Mouse (Mus musculus) stomach, embryonic 14.5 days (tissue): Measurements from ENCODE around the gene Trak1. TPM values are rescaled to one million over a fixed set of nuclear protein-coding genes. Genes with fewer than 3 reads are reported as not detected.
"Not testable (repeated sequence)": the region's sequence is repeated elsewhere in the genome, so short reads cannot be mapped to it uniquely, and the experiment has no call there.

Experiments used
- ATAC-seq: fragments of 200-750 bp; cut with Nextera tagmentation; 2 replicates; pipeline ENCODE4 v1.8.0; 2017; ENCODE audit warnings: low read depth, moderate TSS enrichment; ENCODE audit not compliant: insufficient number of reproducible peaks, insufficient read depth, low FRiP score
- H3K27ac ChIP-seq: fragments of 300-500 bp; sonication (generic); 2 replicates; pipeline ENCODE4 v1.5.1; 2014; ENCODE audit warnings: mild to moderate bottlenecking, low read length, moderate library complexity, mixed read lengths
- H3K27me3 ChIP-seq: fragments of 300-500 bp; sonication (generic); 2 replicates; pipeline ENCODE4 v1.6.1; 2014; ENCODE audit warnings: low read length, control low read depth, mixed read lengths; ENCODE audit not compliant: control insufficient read depth, insufficient read depth
- H3K36me3 ChIP-seq: fragments of 300-500 bp; sonication (generic); 2 replicates; pipeline ENCODE4 v1.6.1; 2014; ENCODE audit warnings: mild to moderate bottlenecking, control low read depth, low read length, moderate library complexity, mixed read lengths; ENCODE audit not compliant: control insufficient read depth, insufficient read depth
- H3K4me1 ChIP-seq: fragments of 300-500 bp; sonication (generic); 2 replicates; pipeline ENCODE4 v1.6.1; 2014; ENCODE audit warnings: low read length, control low read depth, mixed read lengths; ENCODE audit not compliant: control insufficient read depth, insufficient read depth
- H3K4me2 ChIP-seq: fragments of 300-500 bp; sonication (generic); replicated peaks from 2 replicates; pipeline ENCODE4 v1.6.1; 2014; ENCODE audit warnings: low read depth, low read length, control low read depth
- H3K4me3 ChIP-seq: fragments of 300-500 bp; sonication (generic); 2 replicates; pipeline ENCODE4 v1.5.1; 2014; ENCODE audit warnings: low read depth, low read length, control low read depth
- H3K9ac ChIP-seq: fragments of 300-500 bp; sonication (generic); replicated peaks from 2 replicates; pipeline ENCODE4 v1.6.1; 2014; ENCODE audit warnings: low read depth, mild to moderate bottlenecking, control low read depth, low read length, moderate library complexity, mixed read lengths
- H3K9me3 ChIP-seq: fragments of 300-500 bp; sonication (generic); 2 replicates; pipeline ENCODE4 v1.6.1; 2016; ENCODE audit warnings: low read depth, low read length, control low read depth; ENCODE audit not compliant: control insufficient read depth
- WGBS: fragments of 180-500 bp; shearing (Covaris S2); extraction: QIAGEN DNeasy Blood & Tissue Kit; methylation state at CpG from one replicate; pipeline ENCODE4 v1.1.7; 2014; 5-methylcytosine and 5-hydroxymethylcytosine counted together
- polyA plus RNA-seq: library from polyadenylated mRNA; unstranded; fragments of >200 nt; fragmentation: Nextera tagmentation; extraction: Ambion mirVana; gene quantifications from 2 replicates; pipeline ENCODE4 v1.2.1, GENCODE M21; 2014

The Trak1 gene
- polyA plus RNA-seq, 1 experiment from 2014 or later: 18.3 TPM

GRCm38 (mm10) chr9:121445364-121445763 is 148.1 kb downstream of the Trak1 start:
- 83% methylated on average over 2 of the region's 2 CpGs for WGBS
- H3K4me1 ChIP-seq: no peaks in the 10 kb centered on the region
- H3K9me3 ChIP-seq: no peaks in the 10 kb centered on the region
- H3K36me3 ChIP-seq: peaks cover 32% of the 10 kb centered on the region
- H3K9ac ChIP-seq: no peak overlapping the region
- H3K27me3 ChIP-seq: no peaks in the 10 kb centered on the region
- H3K4me2 ChIP-seq: no peak overlapping the region
- no peak overlapping the region for H3K4me3 ChIP-seq
- no peak overlapping the region for H3K27ac ChIP-seq
- no peak for ATAC-seq

DNA sequence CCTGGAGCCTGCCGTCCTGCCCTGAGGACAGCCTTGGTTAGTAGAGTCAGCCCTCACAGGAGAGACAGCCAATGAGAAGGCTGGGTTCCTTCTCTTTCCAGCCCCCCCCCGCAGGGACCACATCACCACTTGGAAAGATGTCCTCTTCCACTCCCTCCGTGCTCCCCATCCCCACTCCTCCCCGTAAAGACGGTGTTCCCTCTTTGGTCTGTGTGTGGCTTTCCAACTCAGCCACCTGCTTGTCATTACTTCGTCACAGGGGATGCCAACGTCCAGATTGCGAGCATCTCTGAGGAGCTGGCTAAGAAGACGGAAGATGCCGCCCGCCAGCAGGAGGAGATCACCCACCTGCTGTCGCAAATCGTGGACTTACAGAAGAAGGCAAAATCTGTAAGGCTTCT is 149.1 kb downstream of the Trak1 start:
- H3K4me1 ChIP-seq: no peaks in the 10 kb centered on the region
- H3K4me3 ChIP-seq: no peak overlapping the region
- no peak overlapping the region for H3K4me2 ChIP-seq
- no peak overlapping the region for H3K9ac ChIP-seq
- H3K36me3 ChIP-seq: peaks cover 32% of the 10 kb centered on the region
- no peak overlapping the region for H3K27ac ChIP-seq
- no peak for ATAC-seq
- WGBS: 86% methylated on average over 13 of the region's 13 CpGs
- no peaks in the 10 kb centered on the region for H3K9me3 ChIP-seq
- H3K27me3 ChIP-seq: no peaks in the 10 kb centered on the region

DNA sequence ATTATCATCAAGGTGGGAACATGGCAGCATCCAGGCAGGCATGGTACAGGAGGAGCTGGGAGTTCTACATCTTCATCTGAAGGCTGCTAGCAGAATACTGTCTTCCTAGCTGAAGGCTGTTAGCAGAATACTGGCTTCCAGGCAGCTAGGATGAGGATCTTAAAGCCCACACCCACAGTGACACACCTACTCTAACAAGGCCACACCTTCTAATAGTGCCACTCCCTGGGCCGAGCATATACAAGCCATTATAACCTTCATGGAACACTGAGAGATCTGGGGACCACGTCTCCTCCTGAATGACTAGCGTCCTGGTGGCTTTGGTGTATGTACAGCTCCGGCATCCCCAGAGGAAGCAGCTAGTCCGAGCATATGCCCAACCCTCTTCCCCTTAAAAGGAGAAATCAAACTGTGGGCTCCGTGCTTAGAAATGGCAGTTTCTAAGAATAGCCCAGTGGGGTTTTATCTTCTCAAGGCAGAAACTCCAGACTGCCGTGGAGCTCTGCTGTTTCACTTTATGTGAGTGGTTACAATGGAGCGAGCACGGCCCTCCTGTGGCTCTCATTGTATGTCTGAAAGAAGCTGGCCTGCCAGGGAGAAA is 155.1 kb downstream of the Trak1 start:
- not testable (repeated sequence) for H3K9ac ChIP-seq, H3K4me2 ChIP-seq, ATAC-seq, H3K4me1 ChIP-seq, H3K27ac ChIP-seq, H3K4me3 ChIP-seq, H3K9me3 ChIP-seq, H3K27me3 ChIP-seq
- H3K36me3 ChIP-seq: peaks cover 30% of the 10 kb centered on the region
- 74% methylated on average over 9 of the region's 9 CpGs for WGBS

- no peak overlapping the region for H3K4me2 ChIP-seq
- ATAC-seq: no peak
- no peaks in the 10 kb centered on the region for H3K9me3 ChIP-seq
- H3K36me3 ChIP-seq: peaks cover 29% of the 10 kb centered on the region
- no peaks in the 10 kb centered on the region for H3K27me3 ChIP-seq
- 83% methylated on average over 3 of the region's 3 CpGs for WGBS
- no peak overlapping the region for H3K27ac ChIP-seq
- H3K9ac ChIP-seq: no peak overlapping the region
- no peaks in the 10 kb centered on the region for H3K4me1 ChIP-seq
- no peak overlapping the region for H3K4me3 ChIP-seq
Measured at GRCm38 (mm10) chr9:121454891-121455290, 157.6 kb downstream of the Trak1 start.

DNA sequence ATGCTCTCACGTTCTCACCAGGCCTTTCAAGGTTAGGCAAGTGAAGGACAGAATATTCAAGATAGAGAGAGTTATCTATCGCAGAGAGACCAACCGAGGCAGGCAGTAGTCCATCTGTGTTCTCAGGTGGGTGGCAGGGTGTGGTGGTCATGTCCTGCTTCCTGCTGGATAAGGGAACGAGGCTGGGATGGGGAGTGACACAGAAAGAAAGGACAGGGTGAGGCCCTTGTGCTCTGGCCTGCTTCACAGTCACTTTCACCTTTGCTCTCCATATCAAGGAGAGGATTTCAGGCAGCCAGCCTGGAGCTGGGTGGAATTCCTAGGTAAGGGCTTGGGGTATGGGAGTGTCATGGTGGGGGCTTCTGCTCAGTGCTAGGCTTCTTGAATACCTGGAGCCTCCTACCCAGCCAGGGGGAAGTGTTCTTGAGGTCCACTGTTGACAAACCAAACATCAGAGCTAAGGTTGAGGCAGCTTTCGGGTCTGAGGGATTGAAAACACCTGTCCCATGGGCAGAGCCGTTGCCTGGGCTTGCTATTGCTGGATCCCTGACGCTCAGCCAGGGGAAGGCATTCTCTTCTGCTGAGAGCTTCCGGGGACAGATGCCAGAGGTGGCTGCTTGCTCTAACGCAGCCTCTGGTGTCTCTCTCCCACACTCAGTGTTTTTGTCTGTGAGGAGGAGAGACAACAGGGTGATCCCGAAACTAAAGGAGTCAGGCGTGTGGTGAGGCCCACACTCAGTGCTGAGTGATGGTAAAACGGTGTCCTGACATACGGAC is 159.6 kb downstream of the Trak1 start:
- Histone ChIP-seq H3K27ac (no peak overlapping the region), H3K4me1 (no peaks in the 10 kb centered on the region), H3K4me3 (no peak overlapping the region), H3K9me3 (no peaks in the 10 kb centered on the region), H3K4me2 (no peak overlapping the region), H3K36me3 (peaks cover 37% of the 10 kb centered on the region), H3K9ac (no peak overlapping the region), H3K27me3 (no peaks in the 10 kb centered on the region)
- WGBS: 77% methylated on average over 13 of the region's 13 CpGs
- ATAC-seq: no peak

GRCm38 (mm10) chr9:121458466-121458865 is 161.2 kb downstream of the Trak1 start:
- Histone ChIP-seq H3K4me3 (no peak overlapping the region), H3K36me3 (peaks cover 41% of the 10 kb centered on the region), H3K4me1 (no peaks in the 10 kb centered on the region), H3K4me2 (no peak overlapping the region), H3K9me3 (no peaks in the 10 kb centered on the region), H3K27ac (no peak overlapping the region), H3K27me3 (no peaks in the 10 kb centered on the region), H3K9ac (no peak overlapping the region)
- ATAC-seq: no peak
- 28% methylated on average over 8 of the region's 8 CpGs for WGBS

- 59% methylated on average over 2 of the region's 2 CpGs for WGBS
- Histone ChIP-seq H3K9ac (no peak overlapping the region), H3K9me3 (no peaks in the 10 kb centered on the region), H3K27me3 (no peaks in the 10 kb centered on the region), H3K4me1 (no peaks in the 10 kb centered on the region), H3K4me2 (no peak overlapping the region), H3K4me3 (no peak overlapping the region), H3K27ac (no peak overlapping the region), H3K36me3 (peaks cover 30% of the 10 kb centered on the region)
- no peak for ATAC-seq
Measured at GRCm38 (mm10) chr9:121459950-121460349, 162.6 kb downstream of the Trak1 start.

DNA sequence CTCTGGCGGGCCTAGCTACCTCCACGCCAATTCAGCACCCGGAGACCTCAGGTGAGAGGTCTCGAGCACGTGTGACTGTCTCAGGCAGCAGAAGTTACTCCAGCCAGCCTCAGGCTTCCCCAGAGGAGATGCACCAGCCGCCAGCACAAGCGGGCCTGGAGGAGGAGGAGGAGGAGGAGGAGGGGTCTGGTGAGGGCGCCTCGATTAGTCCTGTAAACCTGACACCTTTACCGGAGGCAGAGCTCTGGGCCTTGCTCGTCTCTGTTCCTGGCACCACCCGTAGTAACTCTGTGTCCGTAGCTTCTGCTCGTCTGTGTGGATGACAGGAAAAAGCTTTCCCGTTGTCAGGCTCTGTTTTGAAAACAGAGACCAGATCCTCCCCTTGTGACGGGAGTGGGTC is 163.2 kb downstream of the Trak1 start:
- no peak overlapping the region for H3K9ac ChIP-seq
- no peak overlapping the region for H3K4me3 ChIP-seq
- WGBS: 52% methylated on average over 16 of the region's 16 CpGs
- H3K4me1 ChIP-seq: no peaks in the 10 kb centered on the region
- no peak for ATAC-seq
- H3K27me3 ChIP-seq: no peaks in the 10 kb centered on the region
- H3K36me3 ChIP-seq: peaks cover 27% of the 10 kb centered on the region
- H3K9me3 ChIP-seq: no peaks in the 10 kb centered on the region
- H3K27ac ChIP-seq: no peak overlapping the region
- H3K4me2 ChIP-seq: no peak overlapping the region
